Mouse (Mus musculus) forebrain, embryonic 11.5 days (tissue): Measurements from ENCODE around the gene Gm34653. TPM values are rescaled to one million over a fixed set of nuclear protein-coding genes. Genes with fewer than 3 reads are reported as not detected.
"Not testable (repeated sequence)": the region's sequence is repeated elsewhere in the genome, so short reads cannot be mapped to it uniquely, and the experiment has no call there.

Experiments used
- ATAC-seq: fragments of 200-750 bp; cut with Nextera tagmentation; replicated peaks from 2 replicates; pipeline ENCODE4 v1.8.0; 2017; ENCODE audit warnings: moderate TSS enrichment; ENCODE audit not compliant: low FRiP score
- DNase-seq: peaks from one replicate; pipeline ENCODE4 v3.0.0-alpha.2; 2017; ENCODE audit warnings: low spot score
- H3K27ac ChIP-seq: fragments of 300-500 bp; sonication (generic); 2 replicates; pipeline ENCODE4 v1.5.1; 2014; ENCODE audit warnings: low read depth, low read length
- H3K27me3 ChIP-seq: fragments of 300-500 bp; sonication (generic); 2 replicates; pipeline ENCODE4 v1.6.1; 2014; ENCODE audit warnings: mild to moderate bottlenecking, low read length, mixed read lengths; ENCODE audit not compliant: control insufficient read depth, insufficient read depth
- H3K36me3 ChIP-seq: fragments of 300-500 bp; sonication (generic); 2 replicates; pipeline ENCODE4 v1.6.1; 2014; ENCODE audit warnings: mild to moderate bottlenecking, low read length, moderate library complexity, mixed read lengths; ENCODE audit not compliant: control insufficient read depth, insufficient read depth
- H3K4me1 ChIP-seq: fragments of 300-500 bp; sonication (generic); replicated peaks from 2 replicates; pipeline ENCODE4 v1.6.1; 2014; ENCODE audit warnings: low read length, mixed read lengths; ENCODE audit not compliant: control insufficient read depth, insufficient read depth
- H3K4me2 ChIP-seq: fragments of 300-500 bp; sonication (generic); 2 replicates; pipeline ENCODE4 v1.6.1; 2014; ENCODE audit warnings: low read depth, mild to moderate bottlenecking, low read length, moderate library complexity, mixed read lengths; ENCODE audit not compliant: severe bottlenecking
- H3K4me3 ChIP-seq: fragments of 300-500 bp; sonication (generic); 2 replicates; pipeline ENCODE4 v1.5.1; 2014; ENCODE audit warnings: low read depth, low read length
- H3K9ac ChIP-seq: fragments of 300-500 bp; sonication (generic); 2 replicates; pipeline ENCODE4 v1.6.1; 2014; ENCODE audit warnings: low read length
- H3K9me3 ChIP-seq: fragments of 300-500 bp; sonication (generic); 2 replicates; pipeline ENCODE4 v1.6.1; 2016; ENCODE audit warnings: low read length, mixed read lengths; ENCODE audit not compliant: control insufficient read depth
- WGBS: fragments of 180-500 bp; shearing (Covaris S2); extraction: QIAGEN DNeasy Blood & Tissue Kit; methylation state at CpG from one replicate; pipeline ENCODE4 v1.1.7; 2014; 5-methylcytosine and 5-hydroxymethylcytosine counted together
- polyA plus RNA-seq: library from polyadenylated mRNA; unstranded; fragments of >200 nt; fragmentation: Nextera tagmentation; extraction: Ambion mirVana; gene quantifications from 2 replicates; pipeline ENCODE4 v1.2.1, GENCODE M21; 2014

The Gm34653 gene
- polyA plus RNA-seq, 1 experiment from 2014 or later = not detected

GRCm38 (mm10) chr2:34800371-34800770 lies 32.4 kb upstream of the Gm34653 start:
- no peaks in the 10 kb centered on the region for H3K27me3 ChIP-seq
- ATAC-seq (no peak), DNase-seq (no peak)
- no peak overlapping the region for H3K9ac ChIP-seq
- peak overlapping the region; percentile 73 for H3K4me2 ChIP-seq
- 82% methylated on average over 7 of the region's 7 CpGs for WGBS
- peaks cover 6% of the 10 kb centered on the region; the same call in 1 of the 2 replicates for H3K4me1 ChIP-seq
- H3K9me3 ChIP-seq = no peaks in the 10 kb centered on the region
- no peaks in the 10 kb centered on the region for H3K36me3 ChIP-seq
- H3K27ac ChIP-seq = no peak overlapping the region
- no peak overlapping the region for H3K4me3 ChIP-seq

- ATAC-seq (peak; percentile 96), DNase-seq (peak; percentile 99)
- WGBS = 4% methylated on average over 39 of the region's 39 CpGs
- Histone ChIP-seq H3K4me3 (peak overlapping the region; percentile 60), H3K4me1 (peaks cover 6% of the 10 kb centered on the region; the same call in 1 of the 2 replicates), H3K27me3 (no peaks in the 10 kb centered on the region), H3K4me2 (peak overlapping the region; percentile 35), H3K36me3 (no peaks in the 10 kb centered on the region), H3K9me3 (no peaks in the 10 kb centered on the region), H3K27ac (peak overlapping the region; percentile 68; the same call in 1 of the 2 replicates), H3K9ac (peak overlapping the region; percentile 72)
Observed at GRCm38 (mm10) chr2:34801516-34802482, 31.0 kb upstream of the Gm34653 start.

- peak; percentile 57; the same call in 1 of the 2 replicates for ATAC-seq
- Histone ChIP-seq H3K4me2 (peak overlapping the region; percentile 53), H3K4me3 (peak overlapping the region; percentile 60), H3K27ac (peak overlapping the region; percentile 68; the same call in 1 of the 2 replicates), H3K9ac (peak overlapping the region; percentile 72)
- WGBS = under 1% methylated on average over 32 of the region's 32 CpGs
- not testable (repeated sequence) for H3K9me3 ChIP-seq, DNase-seq, H3K27me3 ChIP-seq, H3K4me1 ChIP-seq, H3K36me3 ChIP-seq
Observed at GRCm38 (mm10) chr2:34802565-34803245, 30.1 kb upstream of the Gm34653 start.

- Histone ChIP-seq H3K9ac (no peak overlapping the region), H3K27me3 (no peaks in the 10 kb centered on the region), H3K36me3 (no peaks in the 10 kb centered on the region), H3K27ac (no peak overlapping the region), H3K4me2 (peak overlapping the region; percentile 32; the same call in 1 of the 2 replicates), H3K9me3 (no peaks in the 10 kb centered on the region), H3K4me1 (peaks cover 6% of the 10 kb centered on the region; the same call in 1 of the 2 replicates), H3K4me3 (no peak overlapping the region)
- ATAC-seq (no peak), DNase-seq (no peak)
- WGBS = 76% methylated on average over 3 of the region's 3 CpGs
Observed at GRCm38 (mm10) chr2:34803746-34804145, 29.1 kb upstream of the Gm34653 start.

GRCm38 (mm10) chr2:34804172-34804571 lies 28.6 kb upstream of the Gm34653 start:
- 92% methylated on average over 2 of the region's 2 CpGs for WGBS
- Histone ChIP-seq H3K4me3 (no peak overlapping the region), H3K4me2 (no peak overlapping the region), H3K36me3 (no peaks in the 10 kb centered on the region), H3K9me3 (no peaks in the 10 kb centered on the region), H3K27me3 (no peaks in the 10 kb centered on the region), H3K4me1 (peaks cover 6% of the 10 kb centered on the region; the same call in 1 of the 2 replicates), H3K9ac (no peak overlapping the region), H3K27ac (no peak overlapping the region)
- no peak for ATAC-seq
- no peak for DNase-seq

- DNase-seq = no peak
- no peaks in the 10 kb centered on the region for H3K36me3 ChIP-seq
- H3K9me3 ChIP-seq = no peaks in the 10 kb centered on the region
- H3K9ac ChIP-seq = no peak overlapping the region
- peaks cover 6% of the 10 kb centered on the region; the same call in 1 of the 2 replicates for H3K4me1 ChIP-seq
- no peak overlapping the region for H3K27ac ChIP-seq
- no peak overlapping the region for H3K4me3 ChIP-seq
- ATAC-seq = no peak
- WGBS = 95% methylated on average over 1 of the region's 1 CpGs
- no peak overlapping the region for H3K4me2 ChIP-seq
- H3K27me3 ChIP-seq = no peaks in the 10 kb centered on the region
Observed at GRCm38 (mm10) chr2:34804815-34805214, 28.0 kb upstream of the Gm34653 start.

GRCm38 (mm10) chr2:34805364-34805950 lies 27.4 kb upstream of the Gm34653 start:
- no peak overlapping the region for H3K4me3 ChIP-seq
- ATAC-seq (no peak), DNase-seq (no peak)
- H3K9me3 ChIP-seq = no peaks in the 10 kb centered on the region
- no peak overlapping the region for H3K27ac ChIP-seq
- no peak overlapping the region for H3K4me2 ChIP-seq
- peaks cover 6% of the 10 kb centered on the region; the same call in 1 of the 2 replicates for H3K4me1 ChIP-seq
- H3K27me3 ChIP-seq = no peaks in the 10 kb centered on the region
- H3K9ac ChIP-seq = no peak overlapping the region
- WGBS = 93% methylated on average over 10 of the region's 10 CpGs
- H3K36me3 ChIP-seq = no peaks in the 10 kb centered on the region

- no peak overlapping the region for H3K9ac ChIP-seq
- WGBS = 97% methylated on average over 2 of the region's 2 CpGs
Observed at GRCm38 (mm10) chr2:34808057-34808456, 24.8 kb upstream of the Gm34653 start.

More at GRCm38 (mm10) chr2:34808057-34808456, 24.8 kb upstream of the Gm34653 start:
- H3K27me3 ChIP-seq = no peaks in the 10 kb centered on the region
- no peaks in the 10 kb centered on the region for H3K9me3 ChIP-seq
- no peak for DNase-seq
- no peaks in the 10 kb centered on the region for H3K36me3 ChIP-seq
- H3K4me2 ChIP-seq = no peak overlapping the region
- no peak overlapping the region for H3K4me3 ChIP-seq
- peaks cover 6% of the 10 kb centered on the region; the same call in 1 of the 2 replicates for H3K4me1 ChIP-seq
- ATAC-seq = no peak
- no peak overlapping the region for H3K27ac ChIP-seq
